Mouse (Mus musculus) myocyte (in vitro differentiated cells): Measurements from ENCODE around the gene Pspn. TPM values are rescaled to one million over a fixed set of nuclear protein-coding genes. Genes with fewer than 3 reads are reported as not detected.

ENCODE experiments used
- H3K27me3 ChIP-seq: one replicate; pipeline ENCODE4 v1.6.1; 2011; ENCODE audit not compliant: control insufficient read depth, insufficient read depth, insufficient read length
- H3K36me3 ChIP-seq: one replicate; pipeline ENCODE4 v1.6.1; 2011; ENCODE audit not compliant: control insufficient read depth, insufficient read depth
- H3K4me2 ChIP-seq: one replicate; pipeline ENCODE4 v1.6.1; 2011; ENCODE audit warnings: low read depth, control low read depth
- H3K4me3 ChIP-seq: one replicate; pipeline ENCODE4 v1.5.1; 2011; ENCODE audit warnings: mild to moderate bottlenecking, control low read depth, moderate library complexity
- H3K79me2 ChIP-seq: one replicate; pipeline ENCODE4 v1.6.1; 2011; ENCODE audit not compliant: control insufficient read depth, insufficient read depth
- H3ac ChIP-seq: one replicate; pipeline ENCODE4 v1.6.1; 2011; ENCODE audit not compliant: control insufficient read depth, insufficient read length
- CEBPB ChIP-seq: IDR thresholded peaks from 2 replicates; pipeline ENCODE4 v1.6.1; 2011; ENCODE audit warnings: mild to moderate bottlenecking, moderate library complexity; ENCODE audit not compliant: poor library complexity, insufficient read depth, severe bottlenecking
- E2F4 ChIP-seq: IDR thresholded peaks from one replicate; pipeline ENCODE4 v1.6.1; 2011; ENCODE audit warnings: mild to moderate bottlenecking, control low read depth, moderate library complexity; ENCODE audit not compliant: insufficient read depth
- MAX ChIP-seq: IDR thresholded peaks from one replicate; pipeline ENCODE4 v1.6.1; 2011; ENCODE audit warnings: low read depth, mild to moderate bottlenecking, control low read depth
- MYOD1 ChIP-seq, 3 experiments: IDR thresholded peaks; one replicate each; pipeline ENCODE4 v1.6.1; 2011; ENCODE audit warnings: control low read depth in 2 of 3, low read depth in 2 of 3, mild to moderate bottlenecking in 2 of 3, moderate library complexity in 1 of 3; ENCODE audit not compliant: insufficient read length in 2 of 3, control insufficient read depth in 1 of 3
- MYOG ChIP-seq, 3 experiments: IDR thresholded peaks; one replicate each; pipeline ENCODE4 v1.6.1; 2011; ENCODE audit warnings: control low read depth in 2 of 3, low read depth in 2 of 3, mild to moderate bottlenecking in 2 of 3; ENCODE audit not compliant: insufficient read length in 2 of 3, control insufficient read depth in 1 of 3, insufficient read depth in 1 of 3
- POLR2A ChIP-seq: IDR thresholded peaks from one replicate; pipeline ENCODE4 v1.6.1; 2011; ENCODE audit warnings: low read depth, mild to moderate bottlenecking, control low read depth, moderate library complexity; ENCODE audit not compliant: insufficient read length
- POLR2AphosphoS2 ChIP-seq: IDR thresholded peaks from one replicate; pipeline ENCODE4 v1.6.1; 2011; ENCODE audit warnings: low read depth, control low read depth; ENCODE audit not compliant: insufficient read length
- REST ChIP-seq: IDR thresholded peaks from one replicate; pipeline ENCODE4 v1.6.1; 2011; ENCODE audit warnings: mild to moderate bottlenecking, control low read depth, moderate library complexity; ENCODE audit not compliant: insufficient read depth, insufficient read length
- SRF ChIP-seq: IDR thresholded peaks from one replicate; pipeline ENCODE4 v1.6.1; 2011; ENCODE audit warnings: low read depth; ENCODE audit not compliant: control insufficient read depth, insufficient read length
- TCF12 ChIP-seq: IDR thresholded peaks from one replicate; pipeline ENCODE4 v1.6.1; 2011; ENCODE audit warnings: mild to moderate bottlenecking, control low read depth; ENCODE audit not compliant: poor library complexity, insufficient read depth, severe bottlenecking
- TCF3 ChIP-seq: IDR thresholded peaks from one replicate; pipeline ENCODE4 v1.6.1; 2011; ENCODE audit warnings: low read depth, control low read depth; ENCODE audit not compliant: insufficient read length
- USF1 ChIP-seq: IDR thresholded peaks from one replicate; pipeline ENCODE4 v1.6.1; 2011; ENCODE audit warnings: low read depth, mild to moderate bottlenecking, control low read depth, moderate library complexity
- polyA plus RNA-seq: library from polyadenylated mRNA; unstranded; fragments of >200 nt; fragmentation: generic; extraction: Trizol; gene quantifications from one replicate; pipeline ENCODE4 v1.2.1, GENCODE M21; 2012; ENCODE audit warnings: missing spikeins

Gene Pspn
- polyA plus RNA-seq, 1 experiment = 1.1 TPM

GRCm38 (mm10) chr17:56961880-56962279 is 37.9 kb downstream of the Pspn start:
- Histone ChIP-seq H3K4me2 (no peak overlapping the region), H3ac (no peak overlapping the region), H3K4me3 (no peak overlapping the region), H3K79me2 (no peaks in the 10 kb centered on the region), H3K36me3 (no peaks in the 10 kb centered on the region), H3K27me3 (peaks cover 16% of the 10 kb centered on the region)
- TF ChIP-seq REST = no peak
- TF ChIP-seq MAX = no peak
- TF ChIP-seq POLR2AphosphoS2 = no peak
- no peak for TF ChIP-seq TCF3
- TF ChIP-seq SRF = no peak
- TF ChIP-seq POLR2A = no peak
- no peak for TF ChIP-seq MYOD1 (IDR thresholded peaks at IDR 0.05; ENCODE audit: control insufficient read depth in 1 of 3, insufficient read length in 2 of 3, low read depth in 2 of 3)
- TF ChIP-seq TCF12 = no peak
- TF ChIP-seq USF1 = no peak
- TF ChIP-seq CEBPB = no peak
- no peak for TF ChIP-seq E2F4
- TF ChIP-seq MYOG (IDR thresholded peaks at IDR 0.05; ENCODE audit: control insufficient read depth in 1 of 3, insufficient read depth in 1 of 3, insufficient read length in 2 of 3, low read depth in 2 of 3) = no peak

GRCm38 (mm10) chr17:56958667-56959066 is 41.2 kb downstream of the Pspn start:
- Histone ChIP-seq H3K79me2 (no peaks in the 10 kb centered on the region), H3K27me3 (peaks cover 7% of the 10 kb centered on the region), H3K4me2 (no peak overlapping the region), H3K36me3 (no peaks in the 10 kb centered on the region), H3ac (no peak overlapping the region), H3K4me3 (no peak overlapping the region)
- no peak for TF ChIP-seq USF1
- no peak for TF ChIP-seq POLR2A
- no peak for TF ChIP-seq SRF

GRCm38 (mm10) chr17:56957763-56958429 is 41.9 kb downstream of the Pspn start:
- no peaks in the 10 kb centered on the region for H3K36me3 ChIP-seq

GRCm38 (mm10) chr17:56954871-56955270 is 44.9 kb downstream of the Pspn start:
- TF ChIP-seq MAX (no peak), SRF (no peak), POLR2AphosphoS2 (no peak), TCF3 (no peak), E2F4 (no peak), REST (no peak), USF1 (no peak), CEBPB (no peak), MYOG (IDR thresholded peaks at IDR 0.05; ENCODE audit: control insufficient read depth in 1 of 3, insufficient read depth in 1 of 3, insufficient read length in 2 of 3, low read depth in 2 of 3) (no peak), POLR2A (no peak), MYOD1 (IDR thresholded peaks at IDR 0.05; ENCODE audit: control insufficient read depth in 1 of 3, insufficient read length in 2 of 3, low read depth in 2 of 3) (no peak)
- no peak overlapping the region for H3ac ChIP-seq
- no peaks in the 10 kb centered on the region for H3K79me2 ChIP-seq
- H3K27me3 ChIP-seq = peaks cover 7% of the 10 kb centered on the region
- no peak overlapping the region for H3K4me2 ChIP-seq
- H3K36me3 ChIP-seq = no peaks in the 10 kb centered on the region
- no peak overlapping the region for H3K4me3 ChIP-seq

More at GRCm38 (mm10) chr17:56957763-56958429, 41.9 kb downstream of the Pspn start:
- H3K79me2 ChIP-seq = no peaks in the 10 kb centered on the region
- no peak overlapping the region for H3K4me3 ChIP-seq
- peaks cover 10% of the 10 kb centered on the region for H3K27me3 ChIP-seq
- no peak overlapping the region for H3ac ChIP-seq
- H3K4me2 ChIP-seq = no peak overlapping the region
- no peak for TF ChIP-seq SRF

GRCm38 (mm10) chr17:56952639-56953038 is 47.2 kb downstream of the Pspn start:
- H3K4me3 ChIP-seq = no peak overlapping the region
- H3K4me2 ChIP-seq = no peak overlapping the region
- H3K27me3 ChIP-seq = peaks cover 7% of the 10 kb centered on the region
- TF ChIP-seq POLR2AphosphoS2 (no peak), USF1 (no peak)
- no peaks in the 10 kb centered on the region for H3K36me3 ChIP-seq
- no peak overlapping the region for H3ac ChIP-seq
- H3K79me2 ChIP-seq = no peaks in the 10 kb centered on the region
